Mouse (Mus musculus) ES-Bruce4 (cell line): ENCODE data around the gene Ugt1a10.

Experiments
- CTCF ChIP-seq: IDR thresholded peaks from one replicate; pipeline ENCODE4 v1.8.1; 2011; ENCODE audit warnings: low read depth, low read length
- EP300 ChIP-seq: IDR thresholded peaks from 2 replicates; pipeline ENCODE4 v1.6.1; 2011; ENCODE audit warnings: low read depth, low read length; ENCODE audit not compliant: insufficient read depth
- POLR2A ChIP-seq: IDR thresholded peaks from one replicate; pipeline ENCODE4 v1.8.1; 2011; ENCODE audit warnings: low read length; ENCODE audit not compliant: insufficient read depth

GRCm38 (mm10) chr1:88262255-88262654, 207.1 kb downstream of the Ugt1a10 start:
- TF ChIP-seq CTCF (no peak), POLR2A (no peak), EP300 (no peak)
